Mouse (Mus musculus) embryonic fibroblast, embryonic 13.5 days (primary cell): ENCODE data around the gene Ehmt2. TPM values are rescaled to one million over a fixed set of nuclear protein-coding genes. Genes with fewer than 3 reads are reported as not detected.
A peak's percentile ranks its signal among the peaks of the same experiment; 100 is the strongest.

Experiments
- H3K27ac ChIP-seq: 2 replicates; pipeline ENCODE4 v1.5.1; 2012; ENCODE audit warnings: low read length, control low read depth, inconsistent platforms; ENCODE audit not compliant: insufficient read depth
- H3K4me1 ChIP-seq: 2 replicates; pipeline ENCODE4 v1.6.1; 2011; ENCODE audit warnings: low read length; ENCODE audit not compliant: control insufficient read depth, insufficient read depth
- H3K4me3 ChIP-seq: 2 replicates; pipeline ENCODE4 v1.5.1; 2011; ENCODE audit warnings: mild to moderate bottlenecking, control low read depth, low read length; ENCODE audit not compliant: insufficient read depth
- CTCF ChIP-seq: IDR thresholded peaks from 2 replicates; pipeline ENCODE4 v1.5.1; 2011; ENCODE audit warnings: mild to moderate bottlenecking, control low read depth, low read length, moderate library complexity, borderline replicate concordance; ENCODE audit not compliant: insufficient read depth
- POLR2A ChIP-seq: IDR thresholded peaks from 2 replicates; pipeline ENCODE4 v1.6.1; 2011; ENCODE audit warnings: low read depth, mild to moderate bottlenecking, control low read depth, low read length, moderate library complexity
- polyA plus RNA-seq: library from polyadenylated mRNA; stranded (reverse); fragments of >200 nt; gene quantifications from 2 replicates; pipeline ENCODE4 v1.2.4, GENCODE M21; 2011; ENCODE audit warnings: low read depth; ENCODE audit not compliant: missing spikeins, insufficient read length

Ehmt2 gene
- polyA plus RNA-seq, 1 experiment, result 94.2 TPM

- no peak within 1 kb of the TSS for H3K4me3 ChIP-seq
- H3K4me1 ChIP-seq, result no peaks in the 10 kb centered on the region
- H3K27ac ChIP-seq, result no peak within 1 kb of the TSS
- TF ChIP-seq POLR2A, result no peak
- no peak for TF ChIP-seq CTCF
These were observed 35.7 kb upstream of the Ehmt2 start, which contains the start of gene Cfb for GRCm38 (mm10) chr17:34862416-34863081. TSS of gene Cfb (minus strand) at chr17:34862518.

- no peak overlapping the region for H3K4me3 ChIP-seq
- no peaks in the 10 kb centered on the region for H3K4me1 ChIP-seq
- TF ChIP-seq CTCF, result no peak
- no peak for TF ChIP-seq POLR2A
- no peak overlapping the region for H3K27ac ChIP-seq
These were observed 32.3 kb upstream of the Ehmt2 start for GRCm38 (mm10) chr17:34865981-34866380.

- no peak overlapping the region for H3K4me3 ChIP-seq
- no peak overlapping the region for H3K27ac ChIP-seq
- no peak for TF ChIP-seq POLR2A
- no peak for TF ChIP-seq CTCF
- no peaks in the 10 kb centered on the region for H3K4me1 ChIP-seq
These were observed 23.9 kb upstream of the Ehmt2 start for GRCm38 (mm10) chr17:34874321-34874720.

- H3K27ac ChIP-seq, result 0 out of 2 replicates have a peak within 1 kb of the TSS, but pooled peaks have one; percentile 23
- H3K4me1 ChIP-seq, result peaks cover 4% of the 10 kb centered on the region; the same call in 1 of the 2 replicates
- TF ChIP-seq POLR2A (no peak), CTCF (no peak)
- no peak within 1 kb of the TSS for H3K4me3 ChIP-seq
These were observed 18.9 kb upstream of the Ehmt2 start, which contains the start of gene Zbtb12 for GRCm38 (mm10) chr17:34879336-34879879. TSS of gene Zbtb12 (plus strand) at chr17:34879483.

GRCm38 (mm10) chr17:34881166-34881565 lies 17.1 kb upstream of the Ehmt2 start:
- no peak overlapping the region for H3K27ac ChIP-seq
- peaks cover 12% of the 10 kb centered on the region for H3K4me1 ChIP-seq
- TF ChIP-seq CTCF, result no peak
- no peak for TF ChIP-seq POLR2A
- no peak overlapping the region for H3K4me3 ChIP-seq

- no peak for TF ChIP-seq CTCF
- peaks cover 17% of the 10 kb centered on the region for H3K4me1 ChIP-seq
- no peak within 1 kb of the TSS for H3K27ac ChIP-seq
- H3K4me3 ChIP-seq, result no peak within 1 kb of the TSS
These were observed 16.5 kb upstream of the Ehmt2 start, which contains the start of gene Gm20547 for GRCm38 (mm10) chr17:34881683-34882310. TSS of gene Gm20547 (minus strand) at chr17:34882042.

- Histone ChIP-seq H3K4me1 (peaks cover 17% of the 10 kb centered on the region), H3K4me3 (no peak overlapping the region), H3K27ac (no peak overlapping the region)
- no peak for TF ChIP-seq POLR2A
- TF ChIP-seq CTCF, result peak; percentile 18; the same call in 1 of the 2 replicates
These were observed 14.9 kb upstream of the Ehmt2 start for GRCm38 (mm10) chr17:34883332-34883731.

- peaks cover 17% of the 10 kb centered on the region for H3K4me1 ChIP-seq
These were observed 13.6 kb upstream of the Ehmt2 start for GRCm38 (mm10) chr17:34884704-34885103.

GRCm38 (mm10) chr17:34885615-34886014 lies 12.7 kb upstream of the Ehmt2 start:
- Histone ChIP-seq H3K4me3 (no peak overlapping the region), H3K27ac (peak overlapping the region; percentile 72; the same call in 1 of the 2 replicates), H3K4me1 (peaks cover 17% of the 10 kb centered on the region)
- TF ChIP-seq POLR2A (no peak), CTCF (no peak)

More at GRCm38 (mm10) chr17:34884704-34885103, 13.6 kb upstream of the Ehmt2 start:
- Histone ChIP-seq H3K4me3 (no peak overlapping the region), H3K27ac (peak overlapping the region; percentile 44; the same call in 1 of the 2 replicates)
- TF ChIP-seq CTCF (no peak), POLR2A (no peak)

- TF ChIP-seq CTCF (no peak), POLR2A (no peak)
- Histone ChIP-seq H3K4me3 (no peak overlapping the region), H3K27ac (no peak overlapping the region), H3K4me1 (peaks cover 13% of the 10 kb centered on the region)
These were observed 10.3 kb upstream of the Ehmt2 start for GRCm38 (mm10) chr17:34887942-34888341.
